Mouse (Mus musculus) heart, embryonic 14.5 days (tissue): ENCODE data around the gene Mylk4. TPM values are rescaled to one million over a fixed set of nuclear protein-coding genes. Genes with fewer than 3 reads are reported as not detected.

Experiments used
- ATAC-seq: fragments of 200-750 bp; cut with Nextera tagmentation; 2 replicates; pipeline ENCODE4 v1.8.0; 2017; ENCODE audit warnings: low read depth, moderate TSS enrichment; ENCODE audit not compliant: insufficient number of reproducible peaks, insufficient read depth, low FRiP score
- H3K27ac ChIP-seq, 2 experiments: fragments of 200-500 bp in 1 of 2; fragments of 300-500 bp in 1 of 2; sonication (generic) in 1 of 2; replicated peaks in 1 of 2; 2 replicates each; pipeline ENCODE4 v1.5.1; 2012 to 2014; ENCODE audit warnings: low read depth in 2 of 2, low read length in 2 of 2, control low read depth in 1 of 2, mild to moderate bottlenecking in 1 of 2, mixed read lengths in 1 of 2; ENCODE audit not compliant: control insufficient read depth in 1 of 2, insufficient read depth in 1 of 2
- H3K27me3 ChIP-seq: fragments of 300-500 bp; sonication (generic); 2 replicates; pipeline ENCODE4 v1.6.1; 2014; ENCODE audit warnings: mild to moderate bottlenecking, low read length, control low read depth; ENCODE audit not compliant: control insufficient read depth, insufficient read depth
- H3K36me3 ChIP-seq: fragments of 300-500 bp; sonication (generic); 2 replicates; pipeline ENCODE4 v1.6.1; 2014; ENCODE audit warnings: mild to moderate bottlenecking, control low read depth, low read length, mixed read lengths; ENCODE audit not compliant: control insufficient read depth, insufficient read depth
- H3K4me1 ChIP-seq, 2 experiments: fragments of 200-500 bp in 1 of 2; fragments of 300-500 bp in 1 of 2; sonication (generic) in 1 of 2; 2 replicates each; pipeline ENCODE4 v1.6.1; 2012 to 2014; ENCODE audit warnings: low read length in 2 of 2, control low read depth in 1 of 2, mixed read lengths in 1 of 2; ENCODE audit not compliant: control insufficient read depth in 2 of 2, insufficient read depth in 2 of 2
- H3K4me2 ChIP-seq: fragments of 300-500 bp; sonication (generic); 2 replicates; pipeline ENCODE4 v1.6.1; 2014; ENCODE audit warnings: mild to moderate bottlenecking, low read length
- H3K4me3 ChIP-seq, 2 experiments: fragments of 200-500 bp in 1 of 2; fragments of 300-500 bp in 1 of 2; sonication (generic) in 1 of 2; 2 replicates each; pipeline ENCODE4 v1.5.1; 2012 to 2014; ENCODE audit warnings: low read length in 2 of 2, mild to moderate bottlenecking in 2 of 2, control low read depth in 1 of 2, low read depth in 1 of 2, moderate library complexity in 1 of 2; ENCODE audit not compliant: control insufficient read depth in 1 of 2, insufficient read depth in 1 of 2
- H3K9ac ChIP-seq: fragments of 300-500 bp; sonication (generic); 2 replicates; pipeline ENCODE4 v1.6.1; 2014; ENCODE audit warnings: mild to moderate bottlenecking, low read length
- H3K9me3 ChIP-seq: fragments of 300-500 bp; sonication (generic); 2 replicates; pipeline ENCODE4 v1.6.1; 2016; ENCODE audit warnings: low read length, control low read depth; ENCODE audit not compliant: control insufficient read depth
- WGBS: fragments of 180-500 bp; shearing (Covaris S2); extraction: QIAGEN DNeasy Blood & Tissue Kit; methylation state at CpG from one replicate; pipeline ENCODE4 v1.1.7; 2014; 5-methylcytosine and 5-hydroxymethylcytosine counted together
- polyA plus RNA-seq: library from polyadenylated mRNA; unstranded; fragments of >200 nt; fragmentation: Nextera tagmentation; extraction: Ambion mirVana; gene quantifications from 2 replicates; pipeline ENCODE4 v1.2.1, GENCODE M21; 2014

Mylk4 gene
- polyA plus RNA-seq, 1 experiment from 2014 or later = 0.46 TPM

- ATAC-seq = no peak
- Histone ChIP-seq H3K4me3 (no peak overlapping the region), H3K27ac (no peak overlapping the region), H3K27me3 (no peaks in the 10 kb centered on the region), H3K36me3 (no peaks in the 10 kb centered on the region), H3K9me3 (no peaks in the 10 kb centered on the region), H3K4me2 (no peak overlapping the region), H3K4me1 (peaks cover 0 to 2% of the 10 kb centered on the region in 2 experiments; a peak in 1 of 4 replicates), H3K9ac (no peak overlapping the region)
- WGBS = 85% methylated on average over 5 of the region's 5 CpGs
Measured at GRCm38 (mm10) chr13:32795166-32795565, 11.4 kb upstream of the Mylk4 start.

GRCm38 (mm10) chr13:32794619-32795018, 10.9 kb upstream of the Mylk4 start:
- no peak overlapping the region for H3K27ac ChIP-seq
- H3K4me2 ChIP-seq = no peak overlapping the region
- peak; percentile 39; the same call in 1 of the 2 replicates for ATAC-seq

GRCm38 (mm10) chr13:32789781-32790180, 6.0 kb upstream of the Mylk4 start:
- H3K36me3 ChIP-seq = no peaks in the 10 kb centered on the region
- ATAC-seq = no peak
- H3K9me3 ChIP-seq = no peaks in the 10 kb centered on the region
- no peak overlapping the region for H3K4me3 ChIP-seq
- peaks cover 0 to 1% of the 10 kb centered on the region in 2 experiments; a peak in 1 of 4 replicates for H3K4me1 ChIP-seq
- H3K27ac ChIP-seq = no peak overlapping the region
- H3K4me2 ChIP-seq = no peak overlapping the region
- H3K27me3 ChIP-seq = no peaks in the 10 kb centered on the region
- no peak overlapping the region for H3K9ac ChIP-seq
- 74% methylated on average over 4 of the region's 4 CpGs for WGBS

More at GRCm38 (mm10) chr13:32794619-32795018, 10.9 kb upstream of the Mylk4 start:
- Histone ChIP-seq H3K4me3 (no peak overlapping the region), H3K9me3 (no peaks in the 10 kb centered on the region), H3K27me3 (no peaks in the 10 kb centered on the region), H3K4me1 (peaks cover 0 to 2% of the 10 kb centered on the region in 2 experiments; a peak in 1 of 4 replicates), H3K9ac (no peak overlapping the region), H3K36me3 (no peaks in the 10 kb centered on the region)
- 35% methylated on average over 2 of the region's 2 CpGs for WGBS

GRCm38 (mm10) chr13:32787584-32787983, 3.8 kb upstream of the Mylk4 start:
- no peak overlapping the region for H3K27ac ChIP-seq
- H3K4me1 ChIP-seq = no peaks in the 10 kb centered on the region
- no peaks in the 10 kb centered on the region for H3K9me3 ChIP-seq
- H3K4me2 ChIP-seq = no peak overlapping the region
- WGBS = 59% methylated on average over 2 of the region's 2 CpGs
- no peaks in the 10 kb centered on the region for H3K27me3 ChIP-seq
- no peak overlapping the region for H3K9ac ChIP-seq
- no peak overlapping the region for H3K4me3 ChIP-seq
- H3K36me3 ChIP-seq = no peaks in the 10 kb centered on the region
- no peak for ATAC-seq

- Histone ChIP-seq H3K27ac (no peak overlapping the region), H3K27me3 (no peaks in the 10 kb centered on the region), H3K9me3 (no peaks in the 10 kb centered on the region), H3K9ac (no peak overlapping the region), H3K4me1 (no peaks in the 10 kb centered on the region), H3K4me3 (no peak overlapping the region), H3K4me2 (no peak overlapping the region), H3K36me3 (no peaks in the 10 kb centered on the region)
- no peak for ATAC-seq
- 55% methylated on average over 5 of the region's 5 CpGs for WGBS
Measured at GRCm38 (mm10) chr13:32783055-32783454, 699 bp downstream of the Mylk4 start.

GRCm38 (mm10) chr13:32778861-32779260, 4.9 kb downstream of the Mylk4 start:
- Histone ChIP-seq H3K27ac (no peak overlapping the region), H3K4me2 (no peak overlapping the region), H3K4me1 (peaks cover 8 to 15% of the 10 kb centered on the region in 2 experiments), H3K36me3 (no peaks in the 10 kb centered on the region), H3K9me3 (no peaks in the 10 kb centered on the region), H3K27me3 (no peaks in the 10 kb centered on the region), H3K9ac (no peak overlapping the region), H3K4me3 (no peak overlapping the region)
- ATAC-seq = no peak
- 53% methylated on average over 3 of the region's 3 CpGs for WGBS

- Histone ChIP-seq H3K4me2 (no peak overlapping the region; the same call in 1 of the 2 replicates), H3K9me3 (no peaks in the 10 kb centered on the region), H3K4me3 (no peak overlapping the region), H3K27me3 (no peaks in the 10 kb centered on the region), H3K4me1 (peaks cover 8 to 15% of the 10 kb centered on the region in 2 experiments), H3K36me3 (no peaks in the 10 kb centered on the region), H3K9ac (no peak overlapping the region), H3K27ac (peak overlapping the region; percentile 0 to 50; a peak in 3 of 4 replicates)
- no peak for ATAC-seq
- WGBS = 78% methylated on average over 10 of the region's 10 CpGs
Measured at GRCm38 (mm10) chr13:32776350-32776749, 7.4 kb downstream of the Mylk4 start.

- H3K4me3 ChIP-seq = no peak overlapping the region
- H3K9me3 ChIP-seq = no peaks in the 10 kb centered on the region
- no peak overlapping the region; the same call in 1 of the 2 replicates for H3K4me2 ChIP-seq
- H3K4me1 ChIP-seq = peaks cover 8 to 15% of the 10 kb centered on the region in 2 experiments
- no peak overlapping the region for H3K9ac ChIP-seq
- ATAC-seq = no peak
- H3K27me3 ChIP-seq = no peaks in the 10 kb centered on the region
- no peaks in the 10 kb centered on the region for H3K36me3 ChIP-seq
- whole genome bisulfite sequencing = 80% methylated on average over 9 of the region's 9 CpGs
- H3K27ac ChIP-seq = peak overlapping the region; percentile 0 to 50; a peak in 3 of 4 replicates
Measured at GRCm38 (mm10) chr13:32775889-32776288, 7.9 kb downstream of the Mylk4 start.
